Mouse (Mus musculus) liver, embryonic 14.5 days (tissue): ENCODE results near the gene Pik3r1.

ENCODE experiments used
- CTCF ChIP-seq: IDR thresholded peaks from 2 replicates; pipeline ENCODE4 v1.5.1; 2016; ENCODE audit warnings: antibody characterized with exemption, low read depth, control low read depth
- EP300 ChIP-seq: IDR thresholded peaks from 2 replicates; pipeline ENCODE4 v1.6.1; 2016; ENCODE audit warnings: antibody characterized with exemption, low read depth

GRCm38 (mm10) chr13:101728816-101729215 is 39.2 kb downstream of the Pik3r1 start:
- peak; percentile 46 for TF ChIP-seq CTCF
- no peak for TF ChIP-seq EP300
